Mouse (Mus musculus): ENCODE results near the gene Mpped2.

The Mpped2 gene

DNA sequence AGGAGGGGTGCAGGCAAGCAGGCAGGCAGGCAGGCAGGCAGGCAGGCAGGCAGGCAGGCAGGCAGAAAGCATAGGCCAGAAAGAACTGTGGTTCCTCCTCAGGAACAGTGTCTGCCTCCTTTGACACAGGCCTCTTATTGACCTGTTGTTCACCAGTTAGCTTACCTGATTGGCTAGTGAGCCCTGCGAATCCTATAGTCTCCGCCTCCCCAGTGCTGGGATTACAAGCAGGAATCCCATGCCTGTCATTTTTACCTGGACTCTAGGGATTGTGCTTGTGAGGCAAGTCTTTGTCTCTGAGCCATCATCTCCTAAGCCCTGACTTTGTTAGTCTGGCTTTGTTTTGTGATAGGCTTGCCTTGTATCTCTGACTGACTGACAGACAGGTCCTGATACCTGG lies 14.1 kb downstream of the Mpped2 start:
- DNase-seq, result no peak

DNA sequence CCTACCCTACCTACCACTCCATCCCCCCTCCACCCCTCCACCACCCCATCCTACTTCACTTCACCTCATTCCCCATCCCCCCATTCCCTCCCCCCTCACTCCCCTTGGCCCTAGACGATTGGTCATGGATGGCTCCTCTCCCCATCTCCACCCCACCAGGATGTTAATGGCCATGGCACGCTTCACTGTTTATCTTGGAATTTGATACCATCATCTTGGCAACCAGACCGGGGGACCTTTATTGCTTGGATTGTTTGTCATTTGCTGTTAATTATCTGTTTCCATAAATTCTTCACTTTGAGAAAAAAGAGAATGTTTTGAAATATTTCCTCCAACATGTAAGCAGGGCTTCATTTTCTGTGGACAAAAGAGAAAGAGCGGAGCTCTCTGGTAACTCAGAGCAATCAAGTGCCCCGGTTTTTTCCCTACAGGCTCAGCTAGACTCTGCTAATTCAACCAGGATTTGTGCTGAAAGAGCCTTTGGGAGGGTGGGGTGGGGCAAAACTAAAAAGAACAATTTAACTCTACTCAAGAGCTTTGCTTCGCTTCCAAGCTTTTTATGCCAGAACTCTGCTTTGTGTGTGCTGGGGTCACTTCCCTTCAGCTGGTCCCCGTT lies 17.9 kb downstream of the Mpped2 start:
- no peak for DNase-seq

DNA sequence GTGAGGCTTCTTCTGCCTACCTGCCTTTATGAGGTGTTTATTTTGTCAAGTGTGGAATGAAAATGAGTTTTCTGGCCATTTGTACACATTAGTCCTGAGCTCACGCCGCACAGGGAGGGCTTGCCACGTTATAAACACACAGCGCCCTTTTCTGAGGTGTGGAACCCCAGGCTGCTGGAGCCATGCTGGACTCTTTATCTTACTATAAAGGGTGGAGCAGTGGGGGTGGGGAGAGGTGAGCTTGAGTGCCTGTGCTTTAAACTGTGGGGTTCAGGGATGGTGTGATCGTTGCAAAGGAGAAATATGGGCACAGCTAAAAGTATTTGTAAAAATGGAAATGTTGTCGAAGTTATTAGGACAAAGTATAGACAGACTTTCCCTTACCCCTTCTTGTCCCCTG lies 18.4 kb downstream of the Mpped2 start:
- DNase-seq, result no peak

DNA sequence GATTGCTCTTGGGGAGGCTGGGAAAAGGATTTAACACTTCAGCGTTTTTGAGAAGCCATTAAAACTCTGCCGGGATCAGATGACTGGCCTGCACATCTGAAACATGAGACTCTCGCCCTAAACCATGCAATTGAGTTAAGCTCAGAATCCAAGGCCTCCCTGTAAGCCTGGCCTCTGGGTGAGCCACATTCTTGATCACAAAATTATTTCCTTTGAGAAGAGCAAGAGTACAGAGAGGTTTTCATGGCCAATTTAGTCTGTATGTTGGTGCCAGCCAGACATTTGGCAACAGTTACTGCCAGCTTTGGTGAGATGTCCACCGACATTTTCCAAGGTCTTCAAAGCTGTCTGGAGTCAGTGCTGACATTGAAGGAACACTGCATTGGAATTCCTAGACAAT lies 20.1 kb downstream of the Mpped2 start:
- DNase-seq, result no peak

DNA sequence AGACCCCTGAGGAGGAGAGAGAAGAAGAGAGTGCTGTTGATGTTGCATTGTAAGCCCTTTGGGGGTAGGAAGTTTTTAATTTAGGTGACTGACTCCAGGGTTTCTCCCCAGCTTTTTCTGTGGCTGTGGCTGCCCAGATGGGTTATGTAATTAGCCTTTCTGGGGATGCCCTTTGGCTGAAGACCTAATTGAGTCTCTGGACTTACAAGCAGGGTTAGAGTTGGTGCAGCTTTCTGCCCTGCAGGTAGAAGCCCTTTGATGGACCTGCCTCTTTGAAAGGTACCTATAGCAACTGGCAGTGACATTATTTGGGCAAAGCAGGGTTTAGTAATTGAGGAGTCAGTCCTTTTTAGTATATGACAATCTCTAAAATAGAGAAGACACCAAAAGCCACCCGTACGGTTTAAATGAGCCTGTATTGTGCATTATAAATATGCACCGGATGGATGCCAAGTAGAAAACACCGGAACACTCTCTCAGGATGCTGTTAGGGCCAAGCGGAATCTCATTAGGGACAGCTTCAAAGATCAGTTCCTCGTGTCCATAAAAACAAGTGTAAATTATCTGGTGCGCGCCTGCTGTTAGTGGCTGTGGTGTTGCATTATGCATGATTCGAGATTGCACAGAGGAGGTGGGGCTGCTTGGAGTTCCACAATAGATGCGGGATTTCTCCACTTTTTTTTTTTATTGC lies 22.8 kb downstream of the Mpped2 start:
- no peak for DNase-seq

DNA sequence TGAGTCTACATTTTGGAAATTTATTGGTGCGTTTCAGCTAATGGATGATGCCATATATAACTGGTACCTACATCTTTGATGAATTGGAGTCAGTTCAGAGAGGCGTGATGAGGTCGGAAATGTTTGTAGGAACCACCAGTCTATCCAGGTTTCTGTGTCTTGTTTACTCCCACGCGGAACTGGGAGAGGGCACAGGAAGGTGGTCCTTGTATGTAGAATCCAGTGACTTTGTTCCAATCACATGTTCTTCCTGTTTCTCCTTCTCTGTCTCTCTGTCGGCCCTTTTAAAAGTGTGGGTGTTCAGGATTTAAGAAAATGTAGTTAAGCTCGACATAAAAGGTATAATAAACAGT lies 23.3 kb downstream of the Mpped2 start:
- no peak for DNase-seq

DNA sequence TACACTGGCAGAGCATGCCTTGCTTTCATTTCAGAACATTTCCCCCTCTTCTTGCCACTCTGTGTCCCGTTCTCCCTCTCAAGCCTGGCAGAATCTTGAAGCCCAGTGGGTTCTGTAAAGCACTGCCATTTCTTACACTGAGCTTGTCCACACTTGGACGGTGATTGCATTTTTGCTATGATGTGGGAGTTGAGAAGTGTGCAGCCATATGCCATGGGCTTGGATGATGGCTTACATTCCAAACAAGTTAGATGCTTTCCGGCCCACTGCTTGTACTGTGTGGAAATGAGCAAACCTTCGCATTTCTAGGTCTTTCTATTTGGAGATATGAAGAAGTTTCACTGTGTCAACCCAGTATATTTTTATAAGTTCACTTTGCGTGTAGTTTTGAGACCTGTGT lies 25.8 kb downstream of the Mpped2 start:
- no peak for DNase-seq

DNA sequence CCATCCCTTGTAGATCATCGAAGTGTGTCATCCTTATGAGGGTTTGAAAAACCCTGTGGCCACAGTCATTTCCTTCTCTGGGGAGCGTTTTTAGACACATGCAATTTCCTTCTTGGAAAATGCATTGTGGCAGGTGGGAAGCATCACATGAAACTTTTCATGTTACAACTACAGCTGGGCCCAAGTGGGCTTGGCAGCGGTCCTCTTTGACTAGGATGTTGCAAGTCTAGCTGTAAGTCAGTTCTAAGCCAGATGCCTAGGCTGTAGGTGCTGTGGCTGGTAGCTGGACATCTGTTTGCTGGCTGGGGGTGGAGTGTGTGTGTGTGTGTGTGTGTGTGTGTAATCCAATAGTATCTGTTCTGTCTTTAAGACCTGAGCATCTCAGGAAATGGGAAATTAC lies 26.4 kb downstream of the Mpped2 start:
- DNase-seq, result no peak

DNA sequence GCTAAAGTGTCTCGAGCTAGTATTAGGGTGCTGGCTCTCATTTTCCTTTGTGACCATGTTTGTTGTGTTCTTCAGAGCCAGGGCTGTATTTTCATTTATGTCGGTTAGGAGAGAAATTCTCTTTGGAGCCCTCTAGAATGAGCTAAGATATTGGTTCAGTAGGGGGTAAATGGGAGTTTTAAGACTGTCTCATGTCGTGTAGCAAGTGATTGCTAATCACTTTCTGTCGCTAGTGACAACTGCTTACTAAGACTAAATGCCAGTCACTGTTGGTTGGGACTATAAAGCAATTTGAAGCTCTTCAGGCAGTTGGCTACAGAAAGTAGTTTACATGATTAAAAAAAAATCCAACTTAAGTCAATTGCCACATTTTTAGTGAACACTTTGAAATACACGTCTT lies 27.6 kb downstream of the Mpped2 start:
- no peak for DNase-seq

DNA sequence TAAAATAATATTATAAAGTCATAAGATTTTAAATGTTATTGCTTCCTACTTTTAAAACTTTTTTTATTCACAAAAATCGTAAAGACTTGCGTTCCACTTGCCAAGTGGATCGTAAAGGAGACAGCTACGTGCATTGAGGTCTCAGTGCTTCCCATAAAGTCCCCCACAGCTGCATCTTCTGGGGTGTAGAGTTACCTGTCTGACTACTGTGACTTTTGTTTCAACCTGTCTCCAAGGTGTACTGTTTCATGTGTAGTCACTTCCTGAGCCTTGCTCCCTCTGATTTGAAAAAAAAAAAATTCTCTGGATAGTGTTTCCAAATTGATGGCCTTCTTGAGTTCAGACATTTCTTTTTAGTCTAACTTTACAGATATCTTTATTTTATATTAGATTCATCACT lies 29.0 kb downstream of the Mpped2 start:
- no peak for DNase-seq

DNA sequence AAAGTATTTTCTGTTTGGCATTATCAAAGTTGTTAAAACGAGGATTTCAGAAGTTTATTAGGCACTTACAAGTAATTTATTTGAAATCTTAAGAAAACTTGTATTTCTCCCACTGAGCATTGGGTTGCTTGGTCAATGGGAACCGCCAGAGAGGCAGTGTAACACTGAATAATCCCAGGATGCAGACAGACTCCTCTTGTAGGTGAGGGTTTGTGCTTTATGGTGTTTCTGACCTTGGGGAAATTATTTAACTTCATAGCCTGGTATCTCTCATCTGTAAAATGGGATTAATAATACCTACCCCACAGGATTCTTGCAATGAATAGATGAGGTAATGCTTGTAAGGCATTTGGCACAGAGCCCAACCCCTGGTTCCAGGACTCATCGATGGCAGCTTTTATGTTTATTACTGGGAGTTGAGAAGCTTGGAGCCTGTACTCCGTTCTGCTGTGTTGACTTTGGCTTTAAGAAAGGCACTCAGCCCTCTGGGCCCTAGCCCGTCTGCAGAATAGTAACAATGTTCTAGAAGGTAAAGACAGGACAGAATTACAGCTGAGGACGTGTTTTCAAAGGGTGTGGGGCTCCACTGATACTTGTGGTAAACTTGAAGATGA lies 37.0 kb downstream of the Mpped2 start:
- DNase-seq, result no peak

DNA sequence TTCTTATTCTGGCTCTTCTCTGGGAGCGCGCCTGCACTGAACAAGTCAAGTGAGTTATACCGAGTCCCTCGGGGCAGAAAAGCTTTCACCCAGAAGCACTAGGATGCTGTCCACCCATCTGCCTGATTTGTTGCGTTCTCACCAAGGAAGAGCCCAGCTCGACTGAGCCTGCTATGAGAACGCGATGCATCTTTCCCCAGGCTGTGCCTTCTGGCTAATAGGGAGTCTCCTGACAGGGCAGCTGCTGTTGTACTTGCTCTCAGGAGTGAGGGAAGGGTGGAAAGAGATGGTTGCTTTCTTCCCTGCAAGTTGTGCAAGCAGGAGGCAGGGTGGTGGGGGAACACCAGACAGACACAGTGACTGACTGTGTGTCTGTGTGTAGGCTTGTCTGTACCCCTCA lies 37.5 kb downstream of the Mpped2 start:
- no peak for DNase-seq

DNA sequence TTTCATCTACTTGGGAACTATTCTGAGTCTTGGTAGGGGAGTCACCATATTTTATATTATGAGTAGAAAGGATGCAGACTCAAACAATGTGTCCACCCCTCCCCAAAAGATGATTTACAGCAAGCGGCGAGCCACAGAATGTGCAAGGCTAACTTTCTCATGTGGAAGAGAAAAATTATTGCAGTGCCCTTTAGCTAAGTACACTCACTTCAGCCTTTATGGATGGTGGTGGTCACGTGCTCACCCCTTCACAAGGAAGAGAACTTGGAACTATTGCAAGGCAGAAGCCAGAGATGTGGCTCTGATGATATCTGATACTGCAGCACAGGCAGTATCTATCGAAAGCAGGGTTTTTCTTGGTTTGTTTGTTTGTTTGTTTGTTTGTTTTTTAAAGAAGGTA lies 38.4 kb downstream of the Mpped2 start:
- no peak for DNase-seq

DNA sequence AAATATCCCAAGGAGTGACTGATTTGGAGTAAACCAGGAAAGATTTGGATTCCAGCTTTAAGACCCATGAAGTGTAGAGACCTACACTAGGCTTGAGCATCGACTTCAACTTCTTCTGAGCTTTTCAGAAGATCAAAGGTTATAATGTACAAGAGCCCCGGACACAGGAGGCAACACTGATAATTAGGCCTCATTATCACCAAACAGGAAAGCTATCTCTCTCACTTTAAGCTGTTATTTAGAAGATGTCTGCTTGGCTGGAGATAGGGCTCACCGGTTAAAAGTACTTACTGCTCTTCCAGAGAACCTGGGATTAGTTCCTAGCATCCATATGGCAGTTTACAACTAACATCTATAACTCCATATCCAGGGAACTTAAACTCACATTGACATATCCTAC lies 39.1 kb downstream of the Mpped2 start:
- no peak for DNase-seq

DNA sequence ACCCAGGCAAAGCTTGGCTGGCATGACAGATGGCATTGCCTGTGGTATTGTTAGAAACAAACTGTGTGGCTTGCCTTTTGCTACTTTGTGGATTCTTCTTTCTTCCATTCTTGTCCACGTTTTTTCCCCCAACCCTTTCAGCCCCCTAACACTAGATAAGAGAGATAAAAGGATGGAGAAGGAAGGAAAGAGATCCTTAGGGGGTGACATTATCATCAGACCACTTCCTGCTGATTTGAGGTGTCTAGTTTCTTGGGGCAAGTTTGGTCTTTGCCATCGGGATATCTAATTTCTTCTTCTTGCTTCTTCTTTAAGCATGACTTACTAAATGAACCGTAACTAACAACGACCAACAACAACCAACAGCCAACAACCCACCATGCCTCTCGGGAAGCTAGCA lies 40.3 kb downstream of the Mpped2 start:
- no peak for DNase-seq

DNA sequence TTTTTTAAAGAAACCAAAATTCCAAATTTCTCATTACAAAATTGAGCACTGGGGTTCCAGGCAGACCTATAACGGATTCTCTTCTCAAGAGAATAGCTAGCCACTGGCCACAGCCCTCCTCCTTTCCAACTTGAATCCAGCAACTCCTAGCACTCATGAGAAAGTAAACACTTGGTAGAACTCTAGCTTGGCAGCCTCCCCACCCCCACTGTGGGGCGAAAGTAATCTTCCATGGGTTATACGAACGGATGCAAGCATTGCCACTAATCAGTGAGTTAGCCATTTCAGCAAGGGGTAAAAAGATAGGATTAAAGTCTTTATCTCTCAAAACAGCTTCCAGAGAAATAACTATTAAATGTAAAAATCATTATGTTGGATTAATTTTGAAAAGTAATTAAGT lies 40.9 kb downstream of the Mpped2 start:
- no peak for DNase-seq

DNA sequence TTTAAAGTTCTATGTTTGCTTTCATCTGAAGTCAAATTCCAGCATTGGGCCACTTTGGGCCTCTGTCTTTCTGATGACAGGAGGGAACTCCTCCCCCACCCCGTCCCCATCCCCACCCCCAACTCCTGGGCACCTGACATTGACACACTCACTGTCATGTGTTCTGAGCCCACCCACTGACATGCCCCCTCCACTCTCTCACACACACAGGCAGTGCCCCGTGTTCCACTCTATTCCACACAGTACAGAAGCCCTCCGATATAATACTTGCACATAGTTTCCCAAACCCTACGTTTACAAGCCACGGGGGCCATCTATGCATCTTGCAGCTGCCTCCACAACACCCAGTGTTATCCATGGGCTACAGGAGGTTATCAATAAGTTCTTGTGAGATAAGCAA lies 42.1 kb downstream of the Mpped2 start:
- no peak for DNase-seq

DNA sequence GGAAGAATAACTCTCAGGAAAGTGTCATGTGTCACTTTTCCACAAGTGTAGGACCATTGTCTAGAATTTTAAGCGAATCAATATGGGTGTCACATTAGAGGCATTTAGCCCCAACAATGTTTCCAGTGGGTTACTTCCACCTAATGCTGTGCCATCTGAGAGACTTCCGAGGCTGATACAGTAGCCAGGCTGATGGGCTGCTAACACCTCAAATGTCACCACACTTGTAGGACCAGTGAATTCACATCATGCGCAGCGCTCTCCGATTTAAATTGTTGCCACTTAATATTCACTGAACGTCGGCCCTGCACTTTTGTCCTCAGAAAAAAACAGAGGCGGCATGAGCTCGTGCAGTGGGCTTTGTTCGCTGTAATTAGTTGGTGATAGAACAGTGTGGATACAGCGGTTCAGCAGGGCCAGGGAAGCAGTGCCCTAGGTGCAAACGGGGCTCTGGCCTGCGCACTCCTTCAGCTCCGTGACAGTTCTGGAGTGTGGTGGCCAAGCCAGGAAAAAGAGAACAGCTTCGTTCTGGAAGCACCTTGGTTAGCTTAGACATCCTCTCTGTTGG lies 42.8 kb downstream of the Mpped2 start:
- no peak for DNase-seq

DNA sequence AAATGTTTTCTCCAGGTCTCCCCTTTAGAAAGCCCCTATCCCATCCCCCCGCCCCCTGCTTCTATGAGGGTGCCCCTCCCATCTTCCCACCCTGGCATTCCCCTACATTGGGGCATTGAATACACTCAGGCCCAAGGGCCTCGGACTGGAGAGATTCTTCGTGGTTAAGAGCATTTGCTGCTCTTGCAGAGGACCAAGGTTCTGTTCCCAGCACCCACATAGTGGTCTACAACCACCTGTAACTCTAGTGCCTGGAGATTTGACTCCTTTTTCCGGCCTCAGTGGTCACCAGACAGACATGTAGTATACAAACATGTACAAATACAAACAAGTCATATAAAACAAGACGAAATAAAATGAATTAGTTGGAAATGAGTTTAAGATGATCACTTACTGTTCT lies 45.9 kb downstream of the Mpped2 start:
- no peak for DNase-seq

DNA sequence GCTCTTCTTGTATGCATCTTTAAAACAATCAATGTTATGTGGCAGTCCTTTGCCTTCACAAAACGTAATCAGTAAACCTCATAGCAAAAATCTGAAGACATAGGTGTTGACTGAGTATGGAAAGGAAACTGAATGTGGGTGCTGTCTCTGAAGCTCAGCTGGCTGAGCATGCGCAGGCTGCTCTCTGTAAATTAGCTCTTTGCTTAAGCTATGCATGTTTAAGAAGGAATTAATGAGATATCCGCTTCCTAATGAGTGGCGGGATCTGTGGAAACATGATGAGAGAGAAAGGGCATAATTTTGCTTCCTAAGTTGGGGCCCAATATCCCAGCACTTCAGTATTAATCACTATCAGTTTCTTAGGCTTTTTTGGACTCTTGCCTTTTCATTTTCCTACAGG lies 51.0 kb downstream of the Mpped2 start:
- no peak for DNase-seq

DNA sequence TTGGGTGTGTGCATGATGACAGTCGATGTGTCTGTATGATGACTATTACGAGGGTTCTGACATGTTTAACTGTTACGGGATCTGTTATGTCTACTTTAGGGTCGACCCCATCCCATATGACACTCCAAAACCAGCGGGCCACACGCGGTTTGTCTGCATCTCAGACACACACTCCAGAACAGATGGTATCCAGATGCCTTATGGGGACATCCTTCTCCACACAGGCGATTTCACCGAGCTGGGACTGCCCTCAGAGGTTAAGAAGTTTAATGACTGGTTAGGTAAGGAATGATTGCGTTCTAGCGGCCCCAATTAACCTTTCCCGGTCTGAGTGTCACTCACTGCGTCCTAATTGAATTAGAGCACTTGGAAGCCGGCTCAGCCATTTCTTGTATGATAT lies 51.5 kb downstream of the Mpped2 start:
- no peak for DNase-seq

DNA sequence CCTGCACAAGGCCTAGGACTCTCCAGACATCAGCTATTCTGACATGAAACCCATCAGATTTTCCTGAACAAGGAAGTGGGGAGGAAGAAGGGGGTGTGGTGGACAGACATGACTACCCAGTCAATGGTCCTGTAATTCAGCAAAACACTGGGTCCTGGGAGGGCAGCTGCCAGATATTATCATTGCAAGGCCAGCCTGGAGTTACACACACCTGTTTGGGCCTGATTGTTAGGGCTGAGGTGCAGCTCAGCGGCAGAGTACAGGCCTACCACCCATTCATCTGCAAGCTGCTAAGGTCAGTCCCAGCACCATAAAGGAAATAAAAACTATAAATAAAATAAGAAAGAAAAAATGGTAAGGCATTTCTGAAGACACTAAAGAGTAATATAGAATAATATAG lies 52.3 kb downstream of the Mpped2 start:
- DNase-seq, result no peak

DNA sequence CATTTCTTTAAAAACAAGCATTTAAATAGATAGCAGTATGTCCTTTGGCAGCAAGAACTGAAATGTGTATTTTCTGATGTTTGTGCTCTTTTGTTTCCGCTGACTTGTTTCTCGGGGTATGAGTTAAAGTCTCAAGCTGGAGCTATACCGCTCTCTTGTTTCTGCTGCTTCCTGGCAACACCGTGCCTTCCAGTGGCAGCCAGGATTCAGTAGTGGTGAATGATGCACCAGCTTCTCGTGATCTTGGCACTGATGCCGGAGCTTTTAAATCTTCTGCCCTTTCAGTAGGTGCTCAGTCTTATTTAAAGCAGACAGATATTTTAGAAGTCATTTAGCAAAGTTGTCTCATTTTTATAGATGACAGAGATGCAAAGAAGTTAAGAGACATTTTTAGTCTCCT lies 53.1 kb downstream of the Mpped2 start:
- no peak for DNase-seq

DNA sequence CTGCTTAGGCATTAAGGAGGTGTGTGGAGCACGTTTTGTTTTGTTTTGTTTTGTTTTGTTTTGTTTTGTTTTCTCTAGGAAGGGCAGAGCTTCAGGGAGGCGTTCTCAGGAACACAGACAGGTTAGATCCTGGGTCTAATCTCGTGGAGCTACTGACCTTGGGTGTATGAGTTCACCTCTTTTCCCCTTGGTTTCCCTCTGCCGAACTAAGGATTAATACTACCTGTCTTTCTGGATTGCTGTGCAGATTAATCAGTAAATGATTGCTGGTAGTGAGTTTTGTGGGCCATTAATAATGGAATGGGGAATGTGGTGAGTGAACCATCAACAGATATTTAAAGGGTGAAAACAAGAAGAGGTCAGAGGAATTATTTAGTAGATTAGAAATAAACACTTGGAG lies 53.8 kb downstream of the Mpped2 start:
- DNase-seq, result no peak

DNA sequence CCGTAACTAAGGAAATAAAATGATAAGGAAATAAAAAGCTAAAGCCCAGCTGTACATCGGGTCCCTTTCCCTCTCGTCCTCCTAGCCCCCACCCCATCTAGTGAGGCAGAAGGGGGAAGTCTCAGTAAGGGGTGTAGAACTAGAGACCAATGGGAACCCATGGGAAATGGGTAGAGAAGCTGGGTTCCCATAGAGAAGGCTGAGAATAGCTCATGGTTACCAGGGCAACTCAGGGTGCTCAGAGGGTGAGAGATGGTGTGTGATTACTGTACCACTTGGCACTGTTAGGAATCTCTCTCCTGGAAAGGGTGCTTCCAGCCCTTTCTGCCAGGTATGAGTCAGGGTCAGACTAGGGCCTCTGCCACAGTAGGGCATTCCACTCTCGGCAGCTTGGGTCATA lies 54.3 kb downstream of the Mpped2 start:
- no peak for DNase-seq
